Mouse (Mus musculus) brain, embryonic 14.5 days (tissue): ENCODE measurements around the gene Pdzd8.

ENCODE experiments used
- CTCF ChIP-seq: fragments of 200-500 bp; IDR thresholded peaks from 2 replicates; pipeline ENCODE4 v1.5.1; 2012; ENCODE audit warnings: inconsistent platforms, mild to moderate bottlenecking, moderate library complexity, borderline replicate concordance; ENCODE audit not compliant: insufficient read depth, insufficient read length; ENCODE audit errors: extremely low read depth
- POLR2A ChIP-seq: fragments of 200-500 bp; IDR thresholded peaks from 2 replicates; pipeline ENCODE4 v1.6.1; 2012; ENCODE audit warnings: mild to moderate bottlenecking, inconsistent platforms, borderline replicate concordance; ENCODE audit not compliant: poor library complexity, insufficient read depth, insufficient read length, severe bottlenecking; ENCODE audit errors: extremely low read depth

DNA sequence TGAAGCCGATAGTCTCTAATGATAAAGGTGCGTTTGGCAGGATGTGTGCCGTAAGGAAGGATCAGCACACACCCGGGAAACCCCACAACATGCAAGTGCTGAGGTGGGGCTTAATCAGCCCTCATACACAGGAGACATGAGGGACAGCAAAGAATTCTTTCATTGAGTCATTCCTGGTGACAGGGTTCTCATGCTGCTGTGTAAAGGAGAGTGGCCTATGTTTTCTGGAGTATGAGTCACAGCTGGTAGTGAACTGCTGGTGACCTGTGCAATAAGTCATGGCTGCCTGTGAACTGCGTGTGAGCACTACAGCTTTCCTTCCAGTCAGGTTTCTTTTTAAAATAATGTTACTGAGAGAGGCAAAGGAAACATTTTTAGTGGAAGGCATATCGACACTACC is 55.8 kb downstream of the Pdzd8 start:
- TF ChIP-seq POLR2A (no peak), CTCF (no peak)
